Mouse (Mus musculus): ENCODE results near the gene Utrn.

- no peak for TF ChIP-seq CTCF (IDR thresholded peaks at IDR 0.05; ENCODE audit: control insufficient read depth, insufficient read depth, insufficient replicate concordance, low read depth, low read length)
- no peak for TF ChIP-seq POLR2A (IDR thresholded peaks at IDR 0.05; ENCODE audit: control insufficient read depth, low read depth, low read length)
These were observed 408.2 kb downstream of the Utrn start for GRCm38 (mm10) chr10:12460945-12461344.

All from testis, adult 2 months (tissue).